In genomic region chr1:180870122-180870650, GRCm38 (mm10) we compare ENCODE assay signal across 19 mouse cellular contexts. TPM values are rescaled to one million over a fixed set of nuclear protein-coding genes. Genes with fewer than 3 reads are reported as not detected.
DNase-seq lines count a peak whose midpoint lies in the region; ATAC-seq and TF ChIP-seq lines count a peak whose summit lies in the region.
"Had no signal": no experiment of that assay in that cellular context is flagged by ENCODE, and none has a peak within 500 bp of the region (broad histone marks: within the 10 kb centered on the region; RNA-seq: fewer than 3 reads in every experiment).

No protein-coding gene starts in this region.

- no peak for ATAC-seq in heart, embryonic 13.5 days (ENCODE audit: extremely low read depth, insufficient number of reproducible peaks, low FRiP score, low TSS enrichment)
- ATAC-seq in limb, embryonic 14.5 days (ENCODE audit: low FRiP score, low read depth): no peak; the same call in 1 of the 2 replicates
- ATAC-seq in cerebellum, adult (ENCODE audit: insufficient number of reproducible peaks, low FRiP score, low TSS enrichment): no peak
- ATAC-seq: intestine, embryonic 15.5 days had no signal

- peak overlapping the region; percentile 21 for H3K4me2 ChIP-seq in heart, embryonic 13.5 days
- no peak overlapping the region for H3K4me2 ChIP-seq in limb, embryonic 14.5 days (replicated peaks; ENCODE audit: low read depth, low read length, severe bottlenecking)
- H3K4me2 ChIP-seq: embryonic facial prominence, embryonic 13.5 days; intestine, embryonic 15.5 days had no signal

- no peak overlapping the region for H3K9ac ChIP-seq in heart, embryonic 13.5 days
- H3K9ac ChIP-seq in limb, embryonic 14.5 days (ENCODE audit: low read depth, low read length, severe bottlenecking): no peak overlapping the region
- H3K9ac ChIP-seq: embryonic facial prominence, embryonic 13.5 days; intestine, embryonic 15.5 days; liver, embryonic 14.5 days had no signal

- 40% methylated on average over 13 of the region's 13 CpGs for WGBS in heart, embryonic 13.5 days
- 72% methylated on average over 13 of the region's 13 CpGs for WGBS in limb, embryonic 14.5 days

- H3K9me3 ChIP-seq in heart, embryonic 13.5 days: no peaks in the 10 kb centered on the region
- H3K9me3 ChIP-seq in limb, embryonic 14.5 days (ENCODE audit: control insufficient read depth, low read length): no peaks in the 10 kb centered on the region
- H3K9me3 ChIP-seq: embryonic facial prominence, embryonic 13.5 days; intestine, embryonic 15.5 days had no signal

- H3K36me3 ChIP-seq in heart, embryonic 13.5 days: peaks cover 36% of the 10 kb centered on the region
- peaks cover 33% of the 10 kb centered on the region for H3K36me3 ChIP-seq in limb, embryonic 14.5 days (ENCODE audit: control insufficient read depth, insufficient read depth, low read length)

- no peak for TF ChIP-seq POLR2A in limb, embryonic 14.5 days (IDR thresholded peaks at IDR 0.05; ENCODE audit: borderline replicate concordance, extremely low read depth, insufficient read depth, insufficient read length)

- H3K4me3 ChIP-seq in heart, embryonic 13.5 days: no peak overlapping the region
- H3K4me3 ChIP-seq in limb, embryonic 14.5 days (replicated peaks; ENCODE audit: low read length): no peak overlapping the region
- H3K4me3 ChIP-seq: embryonic facial prominence, embryonic 13.5 days; intestine, embryonic 15.5 days had no signal

- intact Hi-C loops in gastrocnemius, postnatal 36 days (cut with DNase I): no loop called here

- peak; percentile 59 for DNase-seq in gastrocnemius, adult 18-20 months (ENCODE audit: low spot score)
- no peak for DNase-seq in gastrocnemius, postnatal 36 days
- peak; percentile 61 for DNase-seq in testis, postnatal 14 days (ENCODE audit: low spot score)
- no peak for DNase-seq in testis, postnatal 10 days (ENCODE audit: low spot score)
- no peak for DNase-seq in limb, embryonic 14.5 days (ENCODE audit: low spot score)
- no peak for DNase-seq in kidney, postnatal 14 days
- DNase-seq: B cell, adult 2 months; cerebellum, adult 11-12 months; kidney, postnatal 10 days; lung, postnatal 14 days; right cerebral cortex, postnatal 4 days had no signal

- H3K27me3 ChIP-seq in heart, embryonic 13.5 days (replicated peaks): no peaks in the 10 kb centered on the region; the same call in 1 of the 2 replicates
- H3K27me3 ChIP-seq in limb, embryonic 14.5 days (ENCODE audit: control insufficient read depth, insufficient read depth, low read length): no peaks in the 10 kb centered on the region
- H3K27me3 ChIP-seq: embryonic facial prominence, embryonic 13.5 days; intestine, embryonic 15.5 days had no signal

- peaks cover 13% of the 10 kb centered on the region for H3K4me1 ChIP-seq in heart, embryonic 13.5 days
- no peaks in the 10 kb centered on the region for H3K4me1 ChIP-seq in limb, embryonic 14.5 days (ENCODE audit: control insufficient read depth, insufficient read depth, low read length)
- H3K4me1 ChIP-seq: embryonic facial prominence, embryonic 13.5 days; intestine, embryonic 15.5 days had no signal

- H3K27ac ChIP-seq in heart, embryonic 13.5 days (replicated peaks): no peak overlapping the region
- 0 out of 2 replicates have a peak overlapping the region, but pooled peaks have one; percentile 5 for H3K27ac ChIP-seq in limb, embryonic 14.5 days (replicated peaks; ENCODE audit: low read depth, low read length)
- H3K27ac ChIP-seq: embryonic facial prominence, embryonic 13.5 days; intestine, embryonic 15.5 days; liver, embryonic 14.5 days had no signal

RNA-seq across cellular contexts. Expression of gene Sde2, which starts 19.3 kb away (rescaled TPM):
- 1 to 10 TPM; 7.1 to 9.6 TPM for total RNA-seq in gastrocnemius, adult 18-20 months (2021)
- total RNA-seq in gastrocnemius, postnatal 36 days (2021): 1 to 10 TPM; 5.2 to 6.9 TPM
- polyA plus RNA-seq in heart, embryonic 13.5 days (2015; fragmentation: Nextera tagmentation; extraction: Ambion mirVana): 22.0 and 23.9 TPM in 2 replicates
- polyA plus RNA-seq in limb, embryonic 14.5 days (2012; rRNA removed): 24.6 and 29.8 TPM in 2 replicates
- polyA plus RNA-seq in limb, embryonic 14.5 days (2014; fragmentation: Nextera tagmentation; extraction: Ambion mirVana): 30.9 and 33.0 TPM in 2 replicates

RNA-seq across cellular contexts. Expression of gene Lefty2, which starts 22.7 kb away (rescaled TPM):
- not detected for total RNA-seq in gastrocnemius, adult 18-20 months (2021)
- not detected for total RNA-seq in gastrocnemius, postnatal 36 days (2021)
- 0.08 and 0.28 TPM in 2 replicates for polyA plus RNA-seq in heart, embryonic 13.5 days (2015; fragmentation: Nextera tagmentation; extraction: Ambion mirVana)
- polyA plus RNA-seq in limb, embryonic 14.5 days (2012; rRNA removed): 0.11 and 0.36 TPM in 2 replicates
- polyA plus RNA-seq in limb, embryonic 14.5 days (2014; fragmentation: Nextera tagmentation; extraction: Ambion mirVana): 0.17 and 0.80 TPM in 2 replicates
- total RNA-seq: megakaryocyte-erythroid progenitor cell, adult 5-6 weeks had no signal
- polyA plus RNA-seq: hindbrain, embryonic 11.5 days; liver, embryonic 14.5 days; neural tube, embryonic 11.5 days had no signal

RNA-seq across cellular contexts. Expression of gene Pycr2, which starts 33.9 kb away (rescaled TPM):
- 10 to 100 TPM in 1 of 2 experiments, 1 to 10 TPM in 1; 9.9 to 10.9 TPM for total RNA-seq in gastrocnemius, adult 18-20 months (2021)
- 10 to 100 TPM; 10.9 to 12.7 TPM for total RNA-seq in gastrocnemius, postnatal 36 days (2021)
- 56.2 and 56.5 TPM in 2 replicates for polyA plus RNA-seq in heart, embryonic 13.5 days (2015; fragmentation: Nextera tagmentation; extraction: Ambion mirVana)
- 62.5 and 80.3 TPM in 2 replicates for polyA plus RNA-seq in limb, embryonic 14.5 days (2012; rRNA removed)
- 91.5 and 95.6 TPM in 2 replicates for polyA plus RNA-seq in limb, embryonic 14.5 days (2014; fragmentation: Nextera tagmentation; extraction: Ambion mirVana)

RNA-seq across cellular contexts. Expression of gene H3f3a, which starts 56.4 kb away (rescaled TPM):
- total RNA-seq in gastrocnemius, adult 18-20 months (2021): 100 to 1,000 TPM; 285 to 302 TPM
- total RNA-seq in gastrocnemius, postnatal 36 days (2021): 100 to 1,000 TPM; 303 to 358 TPM
- polyA plus RNA-seq in heart, embryonic 13.5 days (2015; fragmentation: Nextera tagmentation; extraction: Ambion mirVana): 1,623 and 1,726 TPM in 2 replicates
- 1,296 and 1,586 TPM in 2 replicates for polyA plus RNA-seq in limb, embryonic 14.5 days (2012; rRNA removed)
- 2,743 and 2,800 TPM in 2 replicates for polyA plus RNA-seq in limb, embryonic 14.5 days (2014; fragmentation: Nextera tagmentation; extraction: Ambion mirVana)

Comparison
In these comparisons a context has a peak if more than half of its experiments do, and no peak if none do; other contexts are left out.
1. DNase-seq: peak in gastrocnemius, adult 18-20 months (single experiment) and testis, postnatal 14 days (single experiment); none in gastrocnemius, postnatal 36 days (0 of 2), testis, postnatal 10 days (single experiment), limb, embryonic 14.5 days (single experiment) and kidney, postnatal 14 days (single experiment).